Mouse (Mus musculus): ENCODE results near the gene Cacnb4. TPM values are rescaled to one million over a fixed set of nuclear protein-coding genes. Genes with fewer than 3 reads are reported as not detected.
A peak's percentile ranks its signal among the peaks of the same experiment; 100 is the strongest.

Cacnb4 gene
- total RNA-seq, 2 experiments from 2014 or later = 143 to 154 TPM

DNA sequence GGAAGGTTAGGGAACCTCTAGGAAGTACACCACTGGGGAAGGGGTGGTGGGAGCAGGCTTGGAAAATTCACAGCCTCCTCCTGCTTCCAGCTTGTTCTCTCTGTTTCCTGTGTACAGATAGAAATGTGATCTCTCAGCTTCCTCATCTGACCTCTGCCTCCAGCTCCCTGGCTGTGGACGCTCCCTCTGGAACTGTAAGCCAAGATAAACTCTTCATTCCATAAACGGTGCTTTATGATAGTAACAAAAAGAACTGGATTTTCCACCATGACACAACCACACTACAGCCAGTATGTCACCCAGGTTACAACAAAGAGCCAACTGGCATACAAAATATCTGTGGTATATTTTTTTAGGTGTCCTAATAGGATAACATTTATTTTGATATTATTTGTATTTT lies 132.1 kb downstream of the Cacnb4 start:
- intact Hi-C loops (cut with DNase I) = no loop called here
- DNase-seq (ENCODE audit: low spot score in 2 of 2) = no peak

DNA sequence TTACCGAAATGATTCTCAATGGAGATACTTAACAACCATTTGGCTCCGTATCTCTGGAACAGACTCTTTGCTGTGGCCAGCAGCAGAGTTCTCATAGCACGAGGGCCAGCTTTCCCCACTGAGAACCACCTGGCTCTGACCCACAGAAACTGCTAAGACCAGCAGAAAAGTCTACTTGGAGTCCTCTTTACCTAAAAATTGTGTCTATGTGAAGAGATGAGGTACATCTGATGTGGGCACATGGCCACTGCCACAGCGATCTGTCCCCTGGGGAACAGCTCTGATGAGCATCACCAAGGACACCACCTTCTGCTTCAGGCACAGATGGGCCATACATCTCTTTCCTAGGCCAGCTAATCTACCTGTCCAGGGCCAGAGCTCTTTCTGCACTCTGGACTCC lies 135.6 kb downstream of the Cacnb4 start:
- DNase-seq (ENCODE audit: low spot score in 2 of 2) = no peak
- intact Hi-C loops (cut with DNase I) = no loop called here

DNA sequence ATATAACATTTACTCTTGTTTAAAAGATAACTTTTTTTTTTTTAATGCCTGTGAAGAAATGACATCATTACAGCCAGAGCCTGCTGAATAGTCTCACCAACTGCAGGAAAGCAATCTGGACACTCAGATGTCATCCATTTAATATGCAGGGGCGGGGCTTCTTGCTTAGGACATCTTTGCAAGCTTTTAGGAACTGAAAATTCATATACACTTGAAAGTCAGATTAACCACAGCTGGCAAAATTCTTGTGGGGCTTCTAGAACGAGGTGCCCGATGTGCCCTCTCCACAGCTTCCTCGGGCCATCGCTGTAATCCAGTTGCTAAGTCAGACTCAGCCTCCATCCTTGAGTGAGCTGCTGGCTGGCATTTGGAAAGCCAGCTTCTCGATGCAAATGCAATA lies 137.3 kb downstream of the Cacnb4 start:
- no peak for DNase-seq (ENCODE audit: low spot score in 2 of 2)

DNA sequence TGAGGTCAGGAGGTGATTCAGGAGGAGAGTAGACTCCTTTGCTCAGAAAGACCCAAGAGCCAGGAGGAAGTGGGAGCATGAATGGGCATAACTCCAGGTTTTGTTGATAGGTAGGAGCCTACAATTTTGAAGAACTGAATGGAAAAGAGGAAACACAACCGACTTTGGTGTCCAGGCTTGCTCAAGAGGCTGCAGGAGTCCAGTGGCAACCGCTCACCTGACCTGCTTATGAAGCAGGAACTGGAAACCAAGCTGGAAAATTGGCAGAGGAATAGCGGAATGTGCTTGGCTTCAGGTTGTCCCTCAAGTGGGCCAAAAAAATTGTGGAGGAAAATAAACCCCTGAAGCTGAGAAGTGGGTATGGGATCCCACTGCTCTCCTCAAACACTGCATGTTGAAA lies 139.0 kb downstream of the Cacnb4 start:
- DNase-seq (ENCODE audit: low spot score in 2 of 2) = no peak
- intact Hi-C loops (cut with DNase I) = no loop called here

More for the DNA sequence above, 137.3 kb downstream of the Cacnb4 start:
- intact Hi-C loops (cut with DNase I) = no loop called here

DNA sequence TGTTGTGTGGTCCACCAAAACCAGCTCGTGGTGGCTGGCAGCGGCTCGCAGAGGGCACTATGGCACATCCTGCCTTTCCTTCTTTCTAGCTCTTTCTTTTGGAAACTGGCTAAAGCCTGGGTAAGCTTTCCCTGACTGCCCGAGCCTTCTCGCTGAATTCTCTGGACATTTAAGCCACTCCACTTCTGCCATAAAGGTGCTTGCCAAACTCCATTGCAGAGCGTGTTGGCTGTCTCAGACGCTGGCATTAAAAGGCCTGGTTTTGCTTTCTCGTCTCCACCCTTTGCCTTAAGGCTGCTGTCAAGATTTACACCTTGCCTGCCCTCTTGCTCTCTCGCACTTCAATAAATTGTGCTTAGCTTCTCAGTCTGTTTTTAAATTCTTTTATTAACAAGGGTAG lies 139.5 kb downstream of the Cacnb4 start:
- DNase-seq (ENCODE audit: low spot score in 2 of 2) = no peak
- intact Hi-C loops (cut with DNase I) = no loop called here

DNA sequence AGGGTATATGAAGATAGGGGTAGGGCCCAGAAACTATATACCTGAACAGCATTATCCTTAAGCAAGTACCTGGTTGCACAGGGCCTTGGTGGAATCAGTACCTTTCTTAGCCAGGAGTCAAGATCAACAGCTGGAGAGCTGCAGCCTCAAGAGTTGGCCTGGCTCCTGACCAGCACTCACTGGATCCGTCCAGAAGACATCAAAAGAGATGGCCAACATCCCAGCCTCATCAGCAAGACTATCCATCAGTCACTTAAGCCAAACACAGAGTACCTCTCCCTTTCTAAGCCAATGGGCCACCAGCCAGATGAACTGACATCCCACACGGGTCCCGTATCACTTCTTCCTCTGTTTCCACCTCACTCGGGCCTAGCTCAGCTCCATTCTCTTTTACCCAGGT lies 140.1 kb downstream of the Cacnb4 start:
- intact Hi-C loops (cut with DNase I) = no loop called here
- no peak for DNase-seq (ENCODE audit: low spot score in 2 of 2)

DNA sequence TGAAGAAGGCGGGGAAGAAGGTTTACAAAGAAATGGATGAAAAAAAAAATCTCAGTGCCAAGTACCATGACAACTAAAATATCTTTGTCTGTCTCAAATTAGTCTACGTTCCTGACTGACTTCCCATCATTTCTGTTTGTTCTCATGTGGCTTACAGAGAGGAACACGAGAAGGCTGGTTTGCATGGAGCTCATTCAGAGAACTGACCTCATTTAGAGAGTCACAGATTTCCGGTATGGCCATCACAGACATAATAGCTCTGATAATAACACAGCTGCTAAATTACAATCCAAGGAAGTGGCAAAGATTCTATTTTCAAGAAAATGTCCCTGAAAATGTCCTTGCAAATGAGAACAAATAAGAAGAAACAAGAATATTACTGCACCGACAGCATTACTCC lies 142.9 kb downstream of the Cacnb4 start:
- intact Hi-C loops (cut with DNase I) = no loop called here
- DNase-seq (ENCODE audit: low spot score in 2 of 2) = no peak

DNA sequence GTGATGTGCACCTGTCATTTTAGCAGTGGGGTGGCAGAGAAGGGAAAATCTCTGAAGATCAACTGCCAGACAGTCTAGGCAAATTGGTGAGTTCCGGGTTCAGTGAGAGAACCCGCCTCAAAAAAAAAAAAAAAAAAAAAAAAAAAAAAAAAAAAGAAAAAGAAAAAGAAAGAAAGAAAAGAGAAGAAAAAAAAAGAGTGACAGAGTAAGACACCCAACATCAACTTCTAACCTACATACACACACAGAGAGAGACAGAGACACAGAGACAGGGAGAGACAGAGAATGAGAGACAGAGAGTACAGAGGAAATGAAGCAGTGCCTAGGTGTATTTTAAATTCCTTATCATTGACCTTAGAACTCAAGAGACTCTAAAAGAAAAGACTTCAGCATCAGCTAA lies 146.1 kb downstream of the Cacnb4 start:
- DNase-seq (ENCODE audit: low spot score in 2 of 2) = no peak
- intact Hi-C loops (cut with DNase I) = no loop called here

DNA sequence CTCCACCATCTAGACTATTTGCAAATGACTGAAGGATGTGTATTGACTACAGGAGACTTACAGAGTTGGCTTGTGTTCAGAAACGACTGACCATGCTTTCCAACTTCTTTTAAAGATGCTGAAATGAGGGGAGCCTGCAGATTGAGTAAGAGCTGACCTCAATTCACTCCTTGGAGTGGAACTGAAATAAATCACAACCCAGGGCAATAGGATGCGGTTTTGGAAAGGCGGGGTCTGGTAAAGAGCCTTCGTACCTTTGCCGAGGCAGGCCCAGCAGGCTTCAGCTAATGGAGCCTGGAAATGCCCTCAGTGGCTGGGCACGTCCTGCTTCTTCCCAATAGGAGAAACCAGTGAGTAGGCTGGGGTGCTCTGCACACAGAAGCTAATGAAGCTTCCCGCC lies 147.4 kb downstream of the Cacnb4 start:
- intact Hi-C loops (cut with DNase I) = no loop called here
- DNase-seq (ENCODE audit: low spot score in 2 of 2) = no peak

DNA sequence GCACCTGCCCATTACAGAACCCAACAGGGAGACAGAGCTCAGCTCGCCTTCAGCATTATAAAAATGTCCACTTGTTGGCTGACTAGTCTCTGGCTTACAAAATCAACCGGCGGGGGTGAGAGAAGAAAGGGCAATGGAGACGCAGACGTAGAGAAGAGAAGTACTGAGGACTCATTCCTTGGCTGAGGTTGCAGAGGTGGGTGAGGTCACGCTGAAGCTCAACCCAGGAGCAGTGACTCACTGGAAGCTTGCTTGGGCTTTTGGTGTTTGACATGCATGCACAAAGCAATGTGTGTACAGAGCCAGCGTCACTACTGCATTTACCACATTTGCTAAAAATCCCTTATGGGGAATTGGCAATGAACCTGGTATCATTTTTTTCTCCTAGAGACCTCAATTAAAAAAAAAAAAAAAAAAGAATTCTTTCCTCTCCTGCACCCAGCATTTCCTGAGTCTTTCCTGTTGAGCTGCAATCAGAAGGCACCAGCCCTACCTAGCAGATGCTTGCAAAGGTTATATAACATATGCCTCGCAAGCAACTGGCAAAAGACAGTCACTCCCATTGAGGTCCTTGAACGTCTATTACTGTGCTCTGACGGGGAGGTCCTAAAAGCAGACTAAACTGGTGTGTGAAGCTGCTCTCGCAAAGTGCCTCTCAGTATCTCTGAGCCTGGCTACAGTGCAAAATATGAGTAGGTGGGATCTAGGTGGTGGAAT lies 150.6 kb downstream of the Cacnb4 start:
- no peak for DNase-seq (ENCODE audit: low spot score in 2 of 2)
- intact Hi-C loops (cut with DNase I) = no loop called here

DNA sequence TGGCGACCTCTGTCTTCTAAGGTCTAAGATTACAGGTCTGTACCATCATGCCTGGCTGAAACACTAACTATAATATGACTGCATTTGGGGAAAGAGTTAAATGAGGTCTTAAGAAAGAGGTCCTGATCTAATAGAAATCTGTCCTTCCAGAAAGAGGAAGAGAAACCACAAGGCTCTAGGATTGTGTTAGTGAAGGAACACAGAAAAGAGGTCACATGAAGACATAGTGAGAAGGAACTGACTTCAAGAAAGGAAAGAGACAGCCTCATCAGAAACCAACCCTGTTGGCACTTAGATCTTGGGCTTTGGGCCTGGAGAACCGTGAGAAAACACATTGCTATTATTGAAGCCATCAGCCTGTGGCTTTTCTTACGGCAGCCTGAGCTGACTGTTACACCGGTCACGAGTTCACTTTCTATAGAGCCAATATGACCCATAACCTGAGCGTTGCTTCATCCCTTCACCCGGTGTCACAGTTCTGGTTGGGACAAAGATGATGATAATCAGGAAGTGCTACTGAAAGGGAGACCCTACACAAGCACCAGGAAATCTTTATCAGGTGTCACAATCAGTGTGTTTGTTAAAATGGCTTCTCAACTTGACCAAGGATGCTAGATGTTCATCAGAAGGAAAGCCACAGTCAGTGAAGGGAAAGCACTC lies 153.4 kb downstream of the Cacnb4 start:
- no peak for DNase-seq (ENCODE audit: low spot score in 2 of 2)
- intact Hi-C loops (cut with DNase I) = no loop called here

DNA sequence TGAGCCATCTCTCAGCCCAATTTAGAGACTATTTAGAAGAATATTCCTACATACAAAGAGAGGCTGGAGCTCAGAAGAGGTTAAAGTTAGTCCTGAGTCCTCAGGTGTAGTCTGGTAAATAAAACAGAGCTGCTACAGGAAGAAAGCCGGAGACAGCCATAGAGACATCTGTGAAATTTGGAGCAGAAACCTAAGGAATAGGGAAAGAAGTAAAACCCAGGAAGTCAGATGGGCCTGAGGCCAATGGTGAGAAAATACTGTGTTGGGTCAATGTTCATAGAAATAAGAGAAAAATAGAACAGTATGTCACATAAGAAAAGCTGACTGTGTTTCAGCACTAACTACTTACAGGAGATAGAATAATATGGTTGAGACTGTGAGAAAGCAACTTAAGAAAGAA lies 155.6 kb downstream of the Cacnb4 start:
- intact Hi-C loops (cut with DNase I) = no loop called here
- DNase-seq (ENCODE audit: low spot score in 2 of 2) = no peak

DNA sequence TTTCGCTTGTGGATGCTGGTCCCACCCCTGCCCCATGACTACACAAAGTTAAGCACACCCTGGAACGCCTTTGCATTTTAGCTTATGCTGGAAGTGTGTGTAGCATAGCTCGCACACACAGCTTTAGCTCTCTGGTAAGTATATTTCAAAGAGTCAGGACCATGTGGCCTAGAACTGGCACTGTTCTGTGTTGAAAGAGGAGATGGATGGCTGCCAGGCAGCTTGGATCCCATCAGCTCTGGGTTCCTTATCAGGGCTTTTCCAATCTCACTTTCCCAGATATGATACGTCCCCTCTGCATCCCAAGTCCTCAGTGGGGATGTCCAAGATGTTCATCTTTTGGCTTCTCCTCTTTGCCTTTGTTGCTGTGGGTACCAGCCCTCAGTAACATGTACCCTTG lies 157.9 kb downstream of the Cacnb4 start:
- intact Hi-C loops (cut with DNase I) = no loop called here

DNA sequence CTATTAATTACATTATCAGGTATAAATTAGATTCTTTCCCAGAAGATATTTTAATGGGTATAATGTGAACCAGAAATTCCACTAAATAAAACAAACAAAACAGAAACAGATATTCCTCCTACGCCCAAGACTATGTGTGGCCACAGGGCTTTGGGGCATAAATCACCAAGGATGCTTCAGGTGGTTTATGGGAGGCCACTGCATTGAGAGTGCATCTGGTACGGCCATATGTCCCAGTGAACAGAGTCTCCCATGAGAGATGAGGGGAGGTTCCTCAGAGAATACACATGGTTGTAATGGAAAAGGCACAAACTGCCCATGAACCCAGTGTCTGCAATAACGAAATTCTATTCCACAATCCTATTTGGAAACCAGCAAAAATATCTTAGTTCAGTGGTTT lies 160.1 kb downstream of the Cacnb4 start:
- DNase-seq (ENCODE audit: low spot score in 2 of 2) = no peak
- intact Hi-C loops (cut with DNase I) = no loop called here

More for the DNA sequence above, 157.9 kb downstream of the Cacnb4 start:
- DNase-seq (ENCODE audit: low spot score in 2 of 2) = no peak

DNA sequence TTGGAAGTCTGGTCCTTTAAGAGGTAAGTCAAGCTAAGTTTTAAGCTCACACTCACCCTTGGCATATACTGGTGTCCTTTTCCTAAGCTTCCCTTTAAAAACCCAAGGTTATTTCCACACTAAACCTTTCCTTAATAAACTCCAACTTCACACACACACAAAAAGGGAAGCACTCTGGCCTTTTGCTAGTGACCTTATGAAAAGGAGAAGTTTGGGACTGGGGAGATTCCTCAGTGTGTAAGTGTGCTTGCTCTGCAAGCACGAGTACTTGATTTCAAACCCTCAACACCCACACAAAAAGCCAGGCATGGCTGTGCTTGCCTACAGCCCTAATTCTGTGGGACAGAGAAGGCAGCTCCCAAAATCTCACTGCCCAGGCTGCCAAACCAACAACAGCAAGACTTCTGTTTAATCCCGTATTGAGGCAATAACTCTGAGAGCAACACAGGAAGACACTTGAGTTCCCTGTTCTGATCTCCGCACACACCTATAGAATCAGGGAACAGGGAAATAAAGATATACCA lies 163.7 kb downstream of the Cacnb4 start:
- intact Hi-C loops (cut with DNase I) = no loop called here
- DNase-seq (ENCODE audit: low spot score in 2 of 2) = no peak

DNA sequence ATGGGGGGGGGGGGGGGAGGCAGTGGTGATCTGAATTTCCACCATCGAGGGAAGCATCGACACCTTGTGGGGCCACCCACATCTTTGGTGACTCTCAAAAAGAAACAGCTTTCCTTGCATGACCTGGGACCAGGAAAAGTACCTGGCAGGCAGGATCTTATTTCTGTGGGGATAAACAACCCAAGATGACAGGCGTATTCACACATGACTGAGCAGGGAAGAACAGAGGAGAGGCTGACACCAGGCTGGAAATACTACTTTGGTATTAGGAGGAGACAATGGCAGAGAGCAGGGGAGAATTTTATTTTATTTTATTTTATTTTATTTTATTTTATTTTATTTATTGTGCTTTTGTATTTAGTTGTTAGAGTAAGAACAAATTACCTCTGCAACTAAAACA lies 164.4 kb downstream of the Cacnb4 start:
- intact Hi-C loops (cut with DNase I) = no loop called here
- DNase-seq (ENCODE audit: low spot score in 2 of 2) = no peak

DNA sequence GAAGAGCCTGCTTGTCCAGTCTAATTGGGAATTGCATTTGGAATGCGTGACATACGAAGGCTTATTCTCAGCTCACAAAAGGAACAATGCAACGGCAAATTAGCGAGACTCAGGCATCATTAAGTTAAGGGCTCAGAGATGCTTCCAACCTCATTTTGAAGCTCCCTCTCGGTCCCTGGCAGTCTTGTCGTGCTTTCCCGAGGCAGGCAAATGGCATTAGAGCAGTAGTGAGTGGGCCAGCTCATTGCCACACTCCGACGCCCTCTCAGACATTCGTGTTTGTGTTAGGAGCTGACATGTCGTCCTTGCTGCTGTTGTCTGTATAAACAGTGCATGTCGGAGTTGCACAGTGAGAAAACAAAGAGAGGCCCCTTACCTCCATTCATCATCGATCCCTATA lies 164.8 kb downstream of the Cacnb4 start:
- intact Hi-C loops (cut with DNase I) = no loop called here
- no peak for DNase-seq (ENCODE audit: low spot score in 2 of 2)

DNA sequence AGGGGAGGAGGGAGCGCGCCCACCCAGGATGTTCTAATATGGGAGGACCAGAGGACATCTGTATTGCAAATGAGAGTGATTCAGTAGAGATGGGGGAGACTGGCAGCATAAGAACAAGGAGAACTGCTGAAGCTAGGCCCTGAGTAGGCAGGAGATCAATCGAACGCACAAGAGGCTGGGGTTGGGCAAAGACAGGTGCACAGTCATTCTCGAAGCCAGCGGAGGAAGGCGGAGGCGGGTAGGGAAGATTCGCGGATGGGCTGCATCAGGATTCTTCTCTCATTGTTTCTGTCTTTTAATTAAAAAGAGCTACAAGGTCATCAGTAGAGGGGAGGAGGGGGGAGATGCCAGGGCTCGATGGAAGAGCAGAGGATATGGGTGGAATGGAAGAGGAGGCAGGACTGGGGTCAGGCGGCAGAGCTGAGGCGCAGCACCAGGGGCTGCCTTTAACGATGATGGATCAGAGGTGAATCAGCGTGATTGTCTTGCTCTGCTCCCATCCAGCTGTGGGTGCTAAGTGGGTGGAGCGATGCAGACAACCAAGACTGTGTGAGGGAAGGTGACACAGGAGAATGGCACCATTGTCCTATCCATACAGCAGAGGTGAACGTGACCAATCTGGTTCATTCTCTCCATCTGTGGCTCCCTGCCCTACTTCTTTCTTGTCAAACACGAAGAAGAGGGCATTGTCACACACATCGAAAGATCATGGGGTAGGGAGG lies 166.7 kb downstream of the Cacnb4 start:
- DNase-seq (ENCODE audit: low spot score in 2 of 2) = no peak
- intact Hi-C loops (cut with DNase I) = no loop called here

DNA sequence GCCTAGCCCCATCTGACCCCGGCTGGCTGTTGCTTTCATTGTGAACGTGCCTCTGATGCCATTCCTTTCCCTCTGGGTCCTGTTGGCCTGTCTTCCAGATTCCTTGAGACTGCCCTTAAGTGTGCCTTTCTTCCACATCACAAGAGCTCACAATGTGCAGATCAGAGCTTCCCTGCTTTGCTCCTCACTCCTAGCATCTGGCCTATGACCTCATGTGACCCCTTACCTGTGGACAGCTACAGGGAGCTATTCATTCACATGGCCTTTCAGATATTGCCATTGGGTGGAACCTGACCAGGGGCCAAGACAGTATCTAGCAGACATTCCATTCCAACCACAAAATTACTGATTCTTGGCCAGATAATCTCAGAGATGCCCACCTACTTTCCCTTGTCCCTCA lies 171.5 kb downstream of the Cacnb4 start:
- intact Hi-C loops (cut with DNase I) = no loop called here
- no peak for DNase-seq (ENCODE audit: low spot score in 2 of 2)

DNA sequence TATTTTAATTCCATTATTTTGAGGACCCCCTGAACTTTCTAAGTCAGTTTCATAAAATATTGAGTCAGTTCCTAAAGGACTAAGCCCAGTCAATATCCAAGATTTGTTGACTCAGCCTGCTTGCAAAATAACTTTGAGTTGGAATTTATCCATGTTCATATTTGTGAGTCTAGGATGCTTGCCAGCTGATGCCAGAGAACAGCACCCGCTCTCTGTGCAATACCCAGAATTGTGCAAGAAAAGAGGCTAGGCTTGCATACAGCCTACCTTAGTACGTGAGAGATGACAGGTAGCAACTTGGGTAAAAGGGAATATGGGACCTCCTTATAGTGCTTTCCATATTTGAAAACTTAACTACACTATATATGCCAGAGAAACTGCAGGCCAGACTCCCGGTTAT lies 171.9 kb downstream of the Cacnb4 start:
- intact Hi-C loops (cut with DNase I) = no loop called here
- no peak for DNase-seq (ENCODE audit: low spot score in 2 of 2)

DNA sequence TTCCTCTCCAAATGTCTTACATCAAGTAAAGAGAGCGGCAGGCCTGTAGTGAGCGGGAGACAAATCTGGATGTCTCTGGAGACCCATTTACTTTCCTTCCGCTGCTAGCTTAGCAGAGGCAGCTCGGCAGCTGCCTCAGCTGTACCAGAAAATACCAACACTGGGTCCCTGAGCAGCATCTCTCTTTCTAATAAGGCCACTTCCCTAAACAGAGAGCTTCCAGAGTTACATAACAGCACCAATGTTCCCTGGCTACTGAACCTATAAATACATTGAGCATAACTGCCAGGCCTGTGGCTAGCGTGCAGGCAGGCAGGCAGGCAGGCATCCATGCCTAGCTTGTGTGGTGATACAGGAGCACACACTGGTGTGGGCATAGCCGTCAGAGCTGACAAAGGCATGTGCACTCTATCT lies 176.8 kb downstream of the Cacnb4 start:
- intact Hi-C loops (cut with DNase I) = no loop called here
- DNase-seq (ENCODE audit: low spot score in 2 of 2) = peak in 1 of 2 experiments; percentile 73
